Mouse (Mus musculus): ENCODE results near the gene Galnt2.

The Galnt2 gene

DNA sequence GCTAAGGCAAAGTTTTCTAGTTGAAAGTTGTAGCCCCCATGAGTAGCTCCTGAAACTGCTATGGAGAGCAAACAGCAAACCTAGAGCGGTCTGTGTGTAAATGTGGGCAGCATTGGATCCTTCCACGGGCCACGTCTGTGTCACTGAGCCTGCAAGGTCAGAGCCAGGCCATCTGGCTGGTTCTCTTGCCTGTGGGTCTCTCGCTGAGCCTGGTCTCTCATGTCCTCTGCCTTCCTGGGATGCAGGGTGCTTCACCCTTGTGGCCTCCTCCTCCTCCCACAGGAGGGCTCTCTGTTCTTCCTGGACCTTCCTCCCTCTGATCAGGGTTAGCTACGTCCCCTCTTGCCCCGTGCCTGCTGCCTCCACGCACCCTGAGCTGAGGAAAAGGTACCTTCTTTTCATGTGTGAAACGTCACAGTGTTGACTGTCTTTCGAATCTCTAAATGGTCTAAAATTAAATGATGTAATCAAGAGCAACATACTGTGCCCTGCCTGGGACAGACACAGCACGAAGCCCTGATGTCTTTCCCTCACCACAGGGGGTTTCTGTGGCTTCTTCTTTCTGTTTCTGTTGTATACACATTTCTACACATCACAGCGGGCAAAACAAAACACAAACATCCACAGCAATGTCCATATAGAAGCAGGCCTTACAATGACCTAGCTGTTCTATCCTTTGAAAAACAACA lies 52.6 kb downstream of the Galnt2 start:
- TF ChIP-seq POU5F1 (IDR thresholded peaks at IDR 0.05; ENCODE audit: borderline replicate concordance, low read length): no peak
- no peak for TF ChIP-seq CTCF (conservative IDR thresholded peaks at IDR 0.05; ENCODE audit: low read length)
- TF ChIP-seq NANOG (IDR thresholded peaks at IDR 0.05; ENCODE audit: borderline replicate concordance, low read length): no peak
- peaks cover 14% of the 10 kb centered on the region for H3K36me3 ChIP-seq (ENCODE audit: insufficient read depth, low read length)

DNA sequence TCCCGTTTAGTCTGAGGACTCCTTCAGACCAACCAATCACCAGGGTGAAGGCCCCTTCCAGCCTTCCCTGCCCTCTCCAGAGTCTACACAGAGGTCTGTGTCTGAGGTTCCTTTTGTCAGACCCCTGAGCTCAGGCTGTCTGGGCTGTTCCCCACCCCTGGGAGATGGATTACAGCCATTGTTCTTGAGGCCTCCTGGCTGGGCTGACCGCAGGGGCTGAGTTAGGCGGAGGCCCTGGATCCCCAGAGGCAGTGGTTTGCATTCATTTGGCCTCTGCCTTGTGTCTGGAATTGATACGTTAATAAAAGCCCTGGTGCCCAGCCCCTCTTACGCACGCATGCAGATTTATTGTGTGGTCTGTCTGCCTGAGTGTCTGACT lies 53.1 kb downstream of the Galnt2 start:
- H3K4me3 ChIP-seq (replicated peaks; ENCODE audit: low read length): no peak overlapping the region
- peaks cover 64% of the 10 kb centered on the region for H3K4me1 ChIP-seq (replicated peaks; ENCODE audit: low read depth, low read length)
- TF ChIP-seq NANOG (IDR thresholded peaks at IDR 0.05; ENCODE audit: borderline replicate concordance, low read length) (no peak), CTCF (conservative IDR thresholded peaks at IDR 0.05; ENCODE audit: low read length) (no peak), POU5F1 (IDR thresholded peaks at IDR 0.05; ENCODE audit: borderline replicate concordance, low read length) (no peak)
- H3K9me3 ChIP-seq (ENCODE audit: low read length): peaks cover under 1% of the 10 kb centered on the region; the same call in 1 of the 2 replicates
- H3K36me3 ChIP-seq (ENCODE audit: insufficient read depth, low read length): peaks cover 14% of the 10 kb centered on the region
- no peaks in the 10 kb centered on the region for H3K27me3 ChIP-seq (ENCODE audit: insufficient read depth, low read length)

More for the DNA sequence above, 52.6 kb downstream of the Galnt2 start:
- Histone ChIP-seq H3K4me3 (replicated peaks; ENCODE audit: low read length) (no peak overlapping the region; the same call in 1 of the 2 replicates), H3K4me1 (replicated peaks; ENCODE audit: low read depth, low read length) (peaks cover 64% of the 10 kb centered on the region), H3K27me3 (ENCODE audit: insufficient read depth, low read length) (no peaks in the 10 kb centered on the region), H3K9me3 (ENCODE audit: low read length) (no peaks in the 10 kb centered on the region)

DNA sequence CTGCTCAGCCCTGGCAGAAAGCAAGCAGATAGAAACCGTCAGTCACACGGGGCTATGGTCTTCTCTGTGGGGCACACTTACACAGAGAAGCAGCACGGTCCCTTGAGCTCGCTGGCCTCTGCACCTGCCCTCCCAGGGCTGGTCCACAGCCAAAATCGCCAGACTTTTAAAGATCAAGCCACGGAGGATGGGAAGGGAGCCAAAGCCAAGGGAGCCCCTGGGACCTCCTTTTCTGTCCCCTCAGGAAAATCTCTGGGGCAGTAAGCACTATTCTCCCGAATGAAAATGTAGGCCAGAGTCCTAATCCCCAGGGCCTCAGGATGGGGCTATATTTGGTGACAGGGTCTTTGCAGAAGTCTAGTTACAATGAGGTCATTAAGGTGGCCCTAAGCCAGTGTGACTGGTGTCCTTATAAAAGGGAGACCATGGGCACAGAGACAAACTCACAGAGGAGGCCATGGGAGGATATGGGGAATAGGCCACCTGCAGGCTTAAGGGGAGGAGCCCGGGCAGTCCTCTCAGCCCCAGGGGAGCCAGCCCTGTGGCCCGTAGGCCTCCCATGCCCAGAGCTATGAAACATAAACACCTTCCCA lies 53.9 kb downstream of the Galnt2 start:
- peaks cover 64% of the 10 kb centered on the region for H3K4me1 ChIP-seq (replicated peaks; ENCODE audit: low read depth, low read length)
- H3K36me3 ChIP-seq (ENCODE audit: insufficient read depth, low read length): peaks cover 14% of the 10 kb centered on the region

DNA sequence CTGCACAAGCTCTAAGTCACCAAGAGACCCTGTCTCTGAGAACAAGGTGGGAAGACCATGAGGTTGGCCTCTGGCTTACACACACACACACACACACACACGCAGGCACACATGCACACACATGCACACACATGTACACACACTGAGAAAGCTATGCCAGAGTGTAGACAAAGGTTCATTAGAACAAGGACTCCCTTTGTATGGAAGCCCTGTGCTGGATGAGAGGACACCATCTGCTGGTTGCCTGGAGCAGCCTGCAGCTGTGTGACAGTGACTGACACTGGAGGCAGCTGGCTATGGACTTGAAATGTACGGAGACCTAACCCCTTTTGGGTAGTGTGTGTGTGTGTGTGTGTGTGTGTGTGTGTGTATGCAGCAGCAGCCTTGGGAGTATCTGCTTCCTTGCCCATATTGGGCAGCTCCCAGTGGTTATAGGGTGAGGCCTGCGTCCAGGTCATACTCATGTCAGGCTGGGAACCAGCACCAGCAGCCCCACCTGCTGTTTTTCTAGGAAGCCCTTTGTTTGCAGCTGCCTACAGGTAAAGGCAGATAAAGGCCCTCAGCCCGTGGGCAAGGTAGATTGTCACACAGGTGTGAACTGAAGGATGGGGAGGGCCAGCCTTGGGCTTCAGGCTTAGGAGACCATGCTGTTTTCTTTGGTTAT lies 55.4 kb downstream of the Galnt2 start:
- no peak overlapping the region for H3K4me3 ChIP-seq (replicated peaks; ENCODE audit: low read length)
- H3K27me3 ChIP-seq (ENCODE audit: insufficient read depth, low read length): no peaks in the 10 kb centered on the region
- peaks cover 22% of the 10 kb centered on the region for H3K9me3 ChIP-seq (ENCODE audit: low read length)
- TF ChIP-seq POU5F1 (IDR thresholded peaks at IDR 0.05; ENCODE audit: borderline replicate concordance, low read length): no peak
- TF ChIP-seq CTCF (conservative IDR thresholded peaks at IDR 0.05; ENCODE audit: low read length): no peak
- no peak for TF ChIP-seq NANOG (IDR thresholded peaks at IDR 0.05; ENCODE audit: borderline replicate concordance, low read length)
- peaks cover 60% of the 10 kb centered on the region for H3K4me1 ChIP-seq (replicated peaks; ENCODE audit: low read depth, low read length)
- H3K36me3 ChIP-seq (ENCODE audit: insufficient read depth, low read length): peaks cover 29% of the 10 kb centered on the region

More for the DNA sequence above, 53.9 kb downstream of the Galnt2 start:
- Histone ChIP-seq H3K4me3 (replicated peaks; ENCODE audit: low read length) (no peak overlapping the region), H3K27me3 (ENCODE audit: insufficient read depth, low read length) (no peaks in the 10 kb centered on the region), H3K9me3 (ENCODE audit: low read length) (peaks cover 7% of the 10 kb centered on the region)
- TF ChIP-seq CTCF (conservative IDR thresholded peaks at IDR 0.05; ENCODE audit: low read length) (no peak), POU5F1 (IDR thresholded peaks at IDR 0.05; ENCODE audit: borderline replicate concordance, low read length) (no peak)

DNA sequence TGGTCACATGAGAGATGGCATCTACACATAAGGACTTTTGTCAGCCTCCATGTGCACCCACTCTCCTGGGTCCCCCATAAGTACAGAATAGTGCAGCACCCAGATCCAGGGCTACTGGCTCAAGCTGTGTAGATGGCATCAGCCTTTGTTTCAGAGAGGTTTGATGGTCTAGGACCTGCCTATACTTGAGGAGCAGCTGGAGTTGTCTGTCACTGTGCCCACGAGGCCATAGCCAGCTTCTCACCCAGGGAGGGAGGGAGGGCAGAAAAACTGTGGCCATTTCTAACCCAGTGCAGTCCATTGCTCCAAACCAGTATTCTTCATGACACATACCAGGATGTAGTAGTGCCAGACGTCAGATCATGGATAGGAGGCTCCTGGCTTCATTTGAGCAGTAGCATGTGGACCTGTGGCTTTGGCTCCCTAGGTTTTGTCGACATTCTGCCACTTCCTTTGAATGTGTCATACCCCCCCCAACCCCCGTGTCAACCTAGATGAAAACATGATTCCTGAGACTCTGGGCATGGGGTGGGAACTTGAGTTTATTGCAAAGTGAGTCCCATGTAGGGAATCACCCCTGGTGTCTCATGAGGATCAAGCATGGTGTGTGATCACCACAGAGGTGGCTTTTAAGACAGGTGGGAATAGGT lies 57.1 kb downstream of the Galnt2 start:
- Histone ChIP-seq H3K36me3 (ENCODE audit: insufficient read depth, low read length) (peaks cover 23% of the 10 kb centered on the region), H3K4me3 (replicated peaks; ENCODE audit: low read length) (no peak overlapping the region), H3K4me1 (replicated peaks; ENCODE audit: low read depth, low read length) (peaks cover 46% of the 10 kb centered on the region), H3K9me3 (ENCODE audit: low read length) (peaks cover 23% of the 10 kb centered on the region), H3K27me3 (ENCODE audit: insufficient read depth, low read length) (no peaks in the 10 kb centered on the region)
- no peak for TF ChIP-seq CTCF (conservative IDR thresholded peaks at IDR 0.05; ENCODE audit: low read length)
- no peak for TF ChIP-seq POU5F1 (IDR thresholded peaks at IDR 0.05; ENCODE audit: borderline replicate concordance, low read length)
- no peak for TF ChIP-seq NANOG (IDR thresholded peaks at IDR 0.05; ENCODE audit: borderline replicate concordance, low read length)

DNA sequence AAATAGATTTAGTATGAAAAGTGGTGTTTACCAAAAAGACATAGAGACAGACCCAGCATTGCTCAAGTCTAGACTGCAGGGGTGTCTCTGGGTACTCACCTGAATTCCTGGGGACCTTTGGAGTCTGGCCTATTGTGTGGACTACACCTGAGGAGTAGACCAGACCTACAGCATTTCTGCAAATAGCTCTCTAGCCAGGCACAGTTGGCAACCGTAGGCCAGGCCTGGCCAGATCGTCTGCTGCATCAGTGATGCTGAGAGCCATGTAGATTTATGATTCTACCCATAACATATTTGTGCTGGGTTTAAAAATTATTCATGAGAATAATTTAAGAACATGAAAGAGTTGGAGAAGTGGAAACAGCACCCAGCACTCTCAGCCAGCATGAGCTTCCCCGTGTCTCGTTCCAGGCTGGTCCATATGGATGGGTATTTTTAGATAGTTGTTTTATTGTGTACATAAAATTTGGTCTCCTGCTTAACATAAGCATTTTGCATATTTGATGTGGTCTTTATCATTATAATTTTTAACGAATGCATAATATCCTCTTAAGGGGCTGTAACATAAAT lies 58.4 kb downstream of the Galnt2 start:
- Histone ChIP-seq H3K4me3 (replicated peaks; ENCODE audit: low read length) (no peak overlapping the region), H3K36me3 (ENCODE audit: insufficient read depth, low read length) (peaks cover 20% of the 10 kb centered on the region), H3K27me3 (ENCODE audit: insufficient read depth, low read length) (no peaks in the 10 kb centered on the region), H3K9me3 (ENCODE audit: low read length) (peaks cover 23% of the 10 kb centered on the region), H3K4me1 (replicated peaks; ENCODE audit: low read depth, low read length) (peaks cover 38% of the 10 kb centered on the region)
- TF ChIP-seq POU5F1 (IDR thresholded peaks at IDR 0.05; ENCODE audit: borderline replicate concordance, low read length): no peak
- TF ChIP-seq NANOG (IDR thresholded peaks at IDR 0.05; ENCODE audit: borderline replicate concordance, low read length): no peak
- TF ChIP-seq CTCF (conservative IDR thresholded peaks at IDR 0.05; ENCODE audit: low read length): no peak

DNA sequence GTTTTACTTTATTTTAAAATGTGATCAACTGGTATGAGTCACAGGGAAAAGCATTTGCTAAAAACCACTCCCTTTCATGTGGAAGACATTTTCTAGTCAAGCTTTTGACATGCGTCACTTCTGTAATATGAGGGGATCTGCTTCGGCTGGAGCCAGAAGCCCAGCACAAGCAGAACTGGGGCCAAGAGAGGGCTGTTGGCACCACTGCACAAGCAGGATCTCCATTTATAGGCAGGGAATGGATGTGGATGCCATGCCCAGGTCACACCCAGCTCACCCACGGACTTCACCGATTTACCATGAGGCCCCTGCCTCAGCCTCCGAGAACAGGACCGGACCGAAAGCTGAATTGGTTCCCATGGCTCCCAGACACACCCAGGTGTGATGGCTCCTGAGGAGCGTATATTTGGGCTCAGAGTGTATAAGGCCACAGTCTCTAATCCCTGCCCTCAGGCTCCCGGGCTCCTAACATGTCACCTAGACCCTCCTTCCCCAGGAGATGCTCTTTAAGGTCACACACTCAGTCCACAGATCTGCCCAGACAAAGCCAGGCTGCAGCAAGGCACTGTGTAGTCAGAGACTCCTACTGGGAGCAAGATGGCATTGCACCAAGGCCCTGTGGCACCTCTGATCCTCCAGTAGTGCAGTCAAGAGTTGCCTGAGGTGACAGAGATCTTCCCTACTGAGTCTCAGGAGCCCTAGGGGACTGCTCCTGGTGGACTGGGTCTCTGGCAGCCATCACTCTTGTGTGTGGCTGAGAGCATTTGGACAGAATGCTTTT lies 59.9 kb downstream of the Galnt2 start:
- Histone ChIP-seq H3K27me3 (ENCODE audit: insufficient read depth, low read length) (no peaks in the 10 kb centered on the region), H3K36me3 (ENCODE audit: insufficient read depth, low read length) (peaks cover 30% of the 10 kb centered on the region), H3K4me3 (replicated peaks; ENCODE audit: low read length) (no peak overlapping the region), H3K4me1 (replicated peaks; ENCODE audit: low read depth, low read length) (peaks cover 32% of the 10 kb centered on the region), H3K9me3 (ENCODE audit: low read length) (peaks cover 23% of the 10 kb centered on the region)
- no peak for TF ChIP-seq CTCF (conservative IDR thresholded peaks at IDR 0.05; ENCODE audit: low read length)
- no peak for TF ChIP-seq NANOG (IDR thresholded peaks at IDR 0.05; ENCODE audit: borderline replicate concordance, low read length)
- no peak for TF ChIP-seq POU5F1 (IDR thresholded peaks at IDR 0.05; ENCODE audit: borderline replicate concordance, low read length)
